Mouse (Mus musculus) lung, embryonic 16.5 days (tissue): Measurements from ENCODE around the gene Fgfr2. TPM values are rescaled to one million over a fixed set of nuclear protein-coding genes. Genes with fewer than 3 reads are reported as not detected.

Experiments
- ATAC-seq: fragments of 200-750 bp; cut with Nextera tagmentation; 2 replicates; pipeline ENCODE4 v1.8.0; 2017; ENCODE audit warnings: low read depth, mild to moderate bottlenecking, moderate library complexity
- H3K27ac ChIP-seq: fragments of 300-500 bp; sonication (generic); 2 replicates; pipeline ENCODE4 v1.5.1; 2014; ENCODE audit warnings: mild to moderate bottlenecking, control low read depth, low read length
- H3K27me3 ChIP-seq: fragments of 300-500 bp; sonication (generic); 2 replicates; pipeline ENCODE4 v1.6.1; 2014; ENCODE audit warnings: low read depth, low read length, mixed read lengths; ENCODE audit not compliant: control insufficient read depth, insufficient read depth
- H3K36me3 ChIP-seq: fragments of 300-500 bp; sonication (generic); 2 replicates; pipeline ENCODE4 v1.6.1; 2014; ENCODE audit warnings: low read length; ENCODE audit not compliant: control insufficient read depth, insufficient read depth
- H3K4me1 ChIP-seq: fragments of 300-500 bp; sonication (generic); replicated peaks from 2 replicates; pipeline ENCODE4 v1.6.1; 2014; ENCODE audit warnings: low read length, mixed read lengths; ENCODE audit not compliant: control insufficient read depth, insufficient read depth
- H3K4me2 ChIP-seq: fragments of 300-500 bp; sonication (generic); 2 replicates; pipeline ENCODE4 v1.6.1; 2014; ENCODE audit warnings: low read depth, low read length, control low read depth
- H3K4me3 ChIP-seq: fragments of 300-500 bp; sonication (generic); 2 replicates; pipeline ENCODE4 v1.5.1; 2014; ENCODE audit warnings: mild to moderate bottlenecking, low read length, control low read depth
- H3K9ac ChIP-seq: fragments of 300-500 bp; sonication (generic); 2 replicates; pipeline ENCODE4 v1.6.1; 2014; ENCODE audit warnings: low read length, control low read depth
- H3K9me3 ChIP-seq: fragments of 300-500 bp; sonication (generic); 2 replicates; pipeline ENCODE4 v1.6.1; 2016; ENCODE audit warnings: low read length; ENCODE audit not compliant: control insufficient read depth
- WGBS: fragments of 180-500 bp; shearing (Covaris S2); extraction: QIAGEN DNeasy Blood & Tissue Kit; methylation state at CpG from one replicate; pipeline ENCODE4 v1.1.7; 2014; 5-methylcytosine and 5-hydroxymethylcytosine counted together
- polyA plus RNA-seq: library from polyadenylated mRNA; unstranded; fragments of >200 nt; fragmentation: Nextera tagmentation; extraction: Ambion mirVana; gene quantifications from 2 replicates; pipeline ENCODE4 v1.2.1, GENCODE M21; 2015

Gene Fgfr2
- polyA plus RNA-seq, 1 experiment from 2014 or later = 175 TPM

GRCm38 (mm10) chr7:130367222-130368035, 2755.7 kb downstream of the Fgfr2 start:
- Histone ChIP-seq H3K27me3 (no peaks in the 10 kb centered on the region), H3K4me1 (peaks cover 2% of the 10 kb centered on the region; the same call in 1 of the 2 replicates), H3K27ac (no peak overlapping the region), H3K4me3 (no peak overlapping the region), H3K4me2 (no peak overlapping the region), H3K9ac (no peak overlapping the region), H3K36me3 (no peaks in the 10 kb centered on the region), H3K9me3 (0 out of 2 replicates have a peak, but pooled peaks cover 3% of the 10 kb centered on the region)
- WGBS = 53% methylated on average over 12 of the region's 12 CpGs
- ATAC-seq = no peak

- Histone ChIP-seq H3K9ac (no peak overlapping the region), H3K36me3 (no peaks in the 10 kb centered on the region), H3K27me3 (no peaks in the 10 kb centered on the region), H3K27ac (no peak overlapping the region), H3K4me2 (no peak overlapping the region), H3K4me3 (no peak overlapping the region), H3K4me1 (peaks cover 2% of the 10 kb centered on the region; the same call in 1 of the 2 replicates), H3K9me3 (0 out of 2 replicates have a peak, but pooled peaks cover 3% of the 10 kb centered on the region)
- ATAC-seq = no peak
- 92% methylated on average over 10 of the region's 10 CpGs for WGBS
Measured at GRCm38 (mm10) chr7:130365711-130366110, 2757.4 kb downstream of the Fgfr2 start.

GRCm38 (mm10) chr7:130340412-130341152, 2782.6 kb downstream of the Fgfr2 start:
- no peak overlapping the region for H3K27ac ChIP-seq
- 46% methylated on average over 6 of the region's 6 CpGs for WGBS
- no peak overlapping the region for H3K4me3 ChIP-seq
- no peak overlapping the region for H3K4me2 ChIP-seq
- H3K4me1 ChIP-seq = no peaks in the 10 kb centered on the region
- no peak overlapping the region for H3K9ac ChIP-seq
- ATAC-seq = no peak
- no peaks in the 10 kb centered on the region for H3K36me3 ChIP-seq
- H3K9me3 ChIP-seq = no peaks in the 10 kb centered on the region
- H3K27me3 ChIP-seq = no peaks in the 10 kb centered on the region

GRCm38 (mm10) chr7:130337601-130338000, 2785.5 kb downstream of the Fgfr2 start:
- no peak overlapping the region for H3K4me3 ChIP-seq
- no peaks in the 10 kb centered on the region for H3K36me3 ChIP-seq
- H3K9me3 ChIP-seq = no peaks in the 10 kb centered on the region
- 90% methylated on average over 7 of the region's 7 CpGs for WGBS
- H3K9ac ChIP-seq = no peak overlapping the region
- ATAC-seq = no peak
- H3K4me1 ChIP-seq = 0 out of 2 replicates have a peak, but pooled peaks cover 4% of the 10 kb centered on the region
- no peak overlapping the region for H3K27ac ChIP-seq
- H3K4me2 ChIP-seq = no peak overlapping the region
- H3K27me3 ChIP-seq = no peaks in the 10 kb centered on the region

- H3K27me3 ChIP-seq = no peaks in the 10 kb centered on the region
- ATAC-seq = peak; percentile 38; the same call in 1 of the 2 replicates
- H3K4me1 ChIP-seq = 0 out of 2 replicates have a peak, but pooled peaks cover 4% of the 10 kb centered on the region
- H3K9me3 ChIP-seq = no peaks in the 10 kb centered on the region
- H3K9ac ChIP-seq = no peak overlapping the region
- H3K36me3 ChIP-seq = no peaks in the 10 kb centered on the region
- no peak overlapping the region for H3K4me3 ChIP-seq
- peak overlapping the region; percentile 48; the same call in 1 of the 2 replicates for H3K27ac ChIP-seq
- WGBS = 42% methylated on average over 4 of the region's 4 CpGs
- H3K4me2 ChIP-seq = no peak overlapping the region
Measured at GRCm38 (mm10) chr7:130335440-130336051, 2787.6 kb downstream of the Fgfr2 start.

- Histone ChIP-seq H3K9ac (no peak overlapping the region), H3K27ac (no peak overlapping the region), H3K4me1 (peaks cover 7% of the 10 kb centered on the region), H3K4me3 (no peak overlapping the region), H3K36me3 (no peaks in the 10 kb centered on the region), H3K9me3 (no peaks in the 10 kb centered on the region), H3K4me2 (no peak overlapping the region), H3K27me3 (no peaks in the 10 kb centered on the region)
- WGBS = 80% methylated on average over 11 of the region's 11 CpGs
- ATAC-seq = no peak
Measured at GRCm38 (mm10) chr7:130332515-130333220, 2790.5 kb downstream of the Fgfr2 start.

- 22% methylated on average over 15 of the region's 15 CpGs for WGBS
- H3K4me2 ChIP-seq = no peak overlapping the region
- ATAC-seq = no peak
- H3K27me3 ChIP-seq = no peaks in the 10 kb centered on the region
- no peaks in the 10 kb centered on the region for H3K9me3 ChIP-seq
- no peak overlapping the region for H3K27ac ChIP-seq
- no peaks in the 10 kb centered on the region for H3K36me3 ChIP-seq
- H3K4me1 ChIP-seq = peaks cover 24% of the 10 kb centered on the region
- peak overlapping the region; percentile 30; the same call in 1 of the 2 replicates for H3K9ac ChIP-seq
- no peak overlapping the region for H3K4me3 ChIP-seq
Measured at GRCm38 (mm10) chr7:130327603-130328365, 2795.4 kb downstream of the Fgfr2 start.

- 28% methylated on average over 15 of the region's 15 CpGs for WGBS
- H3K4me2 ChIP-seq = peak overlapping the region; percentile 40
- H3K4me1 ChIP-seq = peaks cover 22% of the 10 kb centered on the region
- 0 out of 2 replicates have a peak overlapping the region, but pooled peaks have one; percentile 7 for H3K4me3 ChIP-seq
- no peak overlapping the region for H3K9ac ChIP-seq
- no peaks in the 10 kb centered on the region for H3K36me3 ChIP-seq
- H3K27me3 ChIP-seq = no peaks in the 10 kb centered on the region
- ATAC-seq = peak; percentile 88
- peak overlapping the region; percentile 60 for H3K27ac ChIP-seq
- H3K9me3 ChIP-seq = no peaks in the 10 kb centered on the region
Measured at GRCm38 (mm10) chr7:130325983-130326433, 2797.1 kb downstream of the Fgfr2 start.
